Mouse (Mus musculus) cerebellum, adult 9-11 months (tissue): ENCODE results near the gene Scgb2b21.
"Not testable (repeated sequence)": the region's sequence is repeated elsewhere in the genome, so short reads cannot be mapped to it uniquely, and the experiment has no call there.

Experiments used
- DNase-seq: peaks from one replicate; pipeline ENCODE4 v3.0.0; 2022

Scgb2b21 gene

DNA sequence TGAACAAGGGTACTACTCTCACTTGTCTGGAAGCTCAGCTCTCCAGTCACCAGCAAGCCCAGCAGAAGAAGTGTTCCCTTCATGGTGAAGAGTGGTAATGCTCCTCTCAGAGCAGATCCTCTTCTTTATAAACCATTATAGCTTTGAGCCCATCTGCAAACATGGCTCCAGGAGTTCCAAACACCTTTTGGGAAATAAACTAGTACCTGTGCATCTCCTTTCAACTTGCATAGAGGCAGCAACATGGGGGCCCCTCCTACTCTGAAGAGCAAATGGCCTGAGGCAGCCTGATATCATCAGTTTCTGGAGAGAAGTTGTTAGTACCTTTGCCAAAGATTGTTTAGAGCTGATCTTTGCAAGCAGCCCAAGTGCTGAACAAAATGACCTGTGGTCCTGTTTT lies at the start of gene Scgb2b21:
TSS of gene Scgb2b21 (minus strand) at position 101 of the 400 bp plus-strand sequence.
- no peak for DNase-seq

DNA sequence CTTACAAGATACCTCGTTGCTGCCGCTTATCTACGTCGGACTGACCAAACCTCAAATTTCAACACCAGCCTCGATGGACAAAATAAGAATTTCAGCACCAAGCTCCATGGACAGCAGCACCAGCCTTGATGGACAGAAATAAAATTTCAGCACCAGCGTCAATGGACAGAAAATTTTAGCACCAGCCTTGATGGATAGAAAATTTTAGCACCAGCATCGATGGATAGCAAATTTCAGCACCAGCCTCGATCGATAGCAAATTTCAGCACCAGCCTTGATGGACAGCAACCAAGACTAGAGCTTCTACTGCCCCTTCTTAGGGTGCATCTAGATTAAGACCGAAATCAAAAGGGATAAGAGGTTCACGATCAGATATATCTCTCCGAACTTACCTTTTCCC lies 23.2 kb upstream of the Scgb2b21 start:
- DNase-seq = not testable (repeated sequence)
